Mouse (Mus musculus) myocyte (in vitro differentiated cells): Measurements from ENCODE around the gene Nfic. TPM values are rescaled to one million over a fixed set of nuclear protein-coding genes. Genes with fewer than 3 reads are reported as not detected.

Source experiments
- H3K27me3 ChIP-seq: one replicate; pipeline ENCODE4 v1.6.1; 2011; ENCODE audit not compliant: control insufficient read depth, insufficient read depth, insufficient read length
- H3K36me3 ChIP-seq: one replicate; pipeline ENCODE4 v1.6.1; 2011; ENCODE audit not compliant: control insufficient read depth, insufficient read depth
- H3K4me2 ChIP-seq: one replicate; pipeline ENCODE4 v1.6.1; 2011; ENCODE audit warnings: low read depth, control low read depth
- H3K4me3 ChIP-seq: one replicate; pipeline ENCODE4 v1.5.1; 2011; ENCODE audit warnings: mild to moderate bottlenecking, control low read depth, moderate library complexity
- H3K79me2 ChIP-seq: one replicate; pipeline ENCODE4 v1.6.1; 2011; ENCODE audit not compliant: control insufficient read depth, insufficient read depth
- H3ac ChIP-seq: one replicate; pipeline ENCODE4 v1.6.1; 2011; ENCODE audit not compliant: control insufficient read depth, insufficient read length
- CEBPB ChIP-seq: IDR thresholded peaks from 2 replicates; pipeline ENCODE4 v1.6.1; 2011; ENCODE audit warnings: mild to moderate bottlenecking, moderate library complexity; ENCODE audit not compliant: poor library complexity, insufficient read depth, severe bottlenecking
- E2F4 ChIP-seq: IDR thresholded peaks from one replicate; pipeline ENCODE4 v1.6.1; 2011; ENCODE audit warnings: mild to moderate bottlenecking, control low read depth, moderate library complexity; ENCODE audit not compliant: insufficient read depth
- MAX ChIP-seq: IDR thresholded peaks from one replicate; pipeline ENCODE4 v1.6.1; 2011; ENCODE audit warnings: low read depth, mild to moderate bottlenecking, control low read depth
- MYOD1 ChIP-seq, 3 experiments: IDR thresholded peaks; one replicate each; pipeline ENCODE4 v1.6.1; 2011; ENCODE audit warnings: control low read depth in 2 of 3, low read depth in 2 of 3, mild to moderate bottlenecking in 2 of 3, moderate library complexity in 1 of 3; ENCODE audit not compliant: insufficient read length in 2 of 3, control insufficient read depth in 1 of 3
- MYOG ChIP-seq, 3 experiments: IDR thresholded peaks; one replicate each; pipeline ENCODE4 v1.6.1; 2011; ENCODE audit warnings: control low read depth in 2 of 3, low read depth in 2 of 3, mild to moderate bottlenecking in 2 of 3; ENCODE audit not compliant: insufficient read length in 2 of 3, control insufficient read depth in 1 of 3, insufficient read depth in 1 of 3
- POLR2A ChIP-seq: IDR thresholded peaks from one replicate; pipeline ENCODE4 v1.6.1; 2011; ENCODE audit warnings: low read depth, mild to moderate bottlenecking, control low read depth, moderate library complexity; ENCODE audit not compliant: insufficient read length
- POLR2AphosphoS2 ChIP-seq: IDR thresholded peaks from one replicate; pipeline ENCODE4 v1.6.1; 2011; ENCODE audit warnings: low read depth, control low read depth; ENCODE audit not compliant: insufficient read length
- REST ChIP-seq: IDR thresholded peaks from one replicate; pipeline ENCODE4 v1.6.1; 2011; ENCODE audit warnings: mild to moderate bottlenecking, control low read depth, moderate library complexity; ENCODE audit not compliant: insufficient read depth, insufficient read length
- SRF ChIP-seq: IDR thresholded peaks from one replicate; pipeline ENCODE4 v1.6.1; 2011; ENCODE audit warnings: low read depth; ENCODE audit not compliant: control insufficient read depth, insufficient read length
- TCF12 ChIP-seq: IDR thresholded peaks from one replicate; pipeline ENCODE4 v1.6.1; 2011; ENCODE audit warnings: mild to moderate bottlenecking, control low read depth; ENCODE audit not compliant: poor library complexity, insufficient read depth, severe bottlenecking
- TCF3 ChIP-seq: IDR thresholded peaks from one replicate; pipeline ENCODE4 v1.6.1; 2011; ENCODE audit warnings: low read depth, control low read depth; ENCODE audit not compliant: insufficient read length
- USF1 ChIP-seq: IDR thresholded peaks from one replicate; pipeline ENCODE4 v1.6.1; 2011; ENCODE audit warnings: low read depth, mild to moderate bottlenecking, control low read depth, moderate library complexity
- polyA plus RNA-seq: library from polyadenylated mRNA; unstranded; fragments of >200 nt; fragmentation: generic; extraction: Trizol; gene quantifications from one replicate; pipeline ENCODE4 v1.2.1, GENCODE M21; 2012; ENCODE audit warnings: missing spikeins

Nfic gene
- polyA plus RNA-seq, 1 experiment, result 115 TPM

GRCm38 (mm10) chr10:81498316-81499249 is 43.1 kb upstream of the Nfic start:
- no peak for TF ChIP-seq SRF
- no peak for TF ChIP-seq USF1
- TF ChIP-seq E2F4, result no peak
- TF ChIP-seq CEBPB, result no peak
- TF ChIP-seq MYOG (IDR thresholded peaks at IDR 0.05; ENCODE audit: control insufficient read depth in 1 of 3, insufficient read depth in 1 of 3, insufficient read length in 2 of 3, low read depth in 2 of 3), result no peak
- TF ChIP-seq POLR2A, result no peak
- Histone ChIP-seq H3K4me3 (no peak overlapping the region), H3K36me3 (no peaks in the 10 kb centered on the region), H3K4me2 (no peak overlapping the region), H3K27me3 (no peaks in the 10 kb centered on the region), H3ac (no peak overlapping the region), H3K79me2 (peaks cover 21% of the 10 kb centered on the region)

DNA sequence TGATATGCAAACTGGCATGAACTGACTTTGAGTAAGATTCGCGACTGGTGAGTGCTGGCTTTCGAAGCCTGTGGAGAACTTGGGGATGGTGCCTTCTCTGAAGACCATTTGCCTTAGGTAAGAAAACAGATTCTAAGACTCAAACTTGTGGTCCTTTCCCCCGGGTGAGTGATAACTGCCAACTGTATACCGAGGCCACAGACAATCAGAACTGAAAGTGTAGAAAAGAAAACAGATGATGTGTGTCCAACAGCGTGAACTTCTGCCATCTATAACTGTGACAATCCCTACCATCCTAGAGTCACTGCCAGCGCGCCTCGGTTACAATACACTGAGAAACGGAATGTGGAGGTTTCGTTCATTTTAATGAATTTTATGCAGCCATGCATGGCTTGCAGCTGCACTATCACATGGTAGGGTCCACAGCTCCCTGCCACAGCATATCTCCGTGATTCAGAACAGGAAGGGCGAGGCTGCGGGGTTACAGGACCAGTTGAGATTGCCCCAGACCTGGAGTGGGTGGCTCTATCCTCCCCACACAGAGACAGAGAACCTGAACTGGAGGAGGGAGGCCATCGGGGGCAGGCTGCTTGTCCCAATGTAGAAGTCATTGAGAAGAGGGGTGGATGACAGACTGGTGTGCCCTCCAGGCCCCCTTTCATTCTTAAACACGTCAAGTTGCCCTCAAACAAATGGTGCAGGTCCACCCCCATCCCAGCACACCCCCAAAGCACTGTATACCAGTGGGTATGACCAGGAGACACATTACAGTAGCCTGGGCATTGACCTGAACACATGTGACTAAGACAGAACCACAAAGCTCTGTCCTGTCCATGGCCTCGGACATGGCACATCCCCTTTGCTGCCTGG is 42.2 kb upstream of the Nfic start:
- no peaks in the 10 kb centered on the region for H3K36me3 ChIP-seq
- peak overlapping the region; percentile 77 for H3K4me2 ChIP-seq
- no peaks in the 10 kb centered on the region for H3K27me3 ChIP-seq
- TF ChIP-seq USF1 (no peak), POLR2AphosphoS2 (no peak), E2F4 (no peak), MYOG (IDR thresholded peaks at IDR 0.05; ENCODE audit: control insufficient read depth in 1 of 3, insufficient read depth in 1 of 3, insufficient read length in 2 of 3, low read depth in 2 of 3) (no peak), SRF (no peak), CEBPB (no peak), MAX (no peak), MYOD1 (IDR thresholded peaks at IDR 0.05; ENCODE audit: control insufficient read depth in 1 of 3, insufficient read length in 2 of 3, low read depth in 2 of 3) (no peak), TCF12 (no peak), TCF3 (no peak), POLR2A (no peak), REST (no peak)
- peak overlapping the region; percentile 94 for H3K4me3 ChIP-seq
- no peak overlapping the region for H3ac ChIP-seq
- H3K79me2 ChIP-seq, result peaks cover 23% of the 10 kb centered on the region

DNA sequence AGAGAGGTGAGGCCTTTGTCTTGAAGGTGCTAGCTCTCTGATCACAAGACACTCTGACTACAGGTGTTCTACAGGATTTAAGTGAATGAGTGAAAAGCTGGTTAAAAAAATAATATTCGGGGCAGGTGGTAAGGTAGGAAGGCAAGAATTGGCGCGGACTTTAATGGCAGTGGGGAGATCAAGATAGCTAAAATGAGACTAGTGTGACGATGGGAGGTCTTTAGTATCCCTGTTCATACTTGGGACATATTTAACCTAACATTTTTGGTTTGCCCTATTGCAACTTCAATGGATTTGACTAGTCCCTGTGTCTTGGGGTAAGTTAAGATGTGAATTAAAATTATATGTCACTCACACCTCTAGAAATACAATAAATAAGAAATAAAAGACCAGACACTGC is 41.5 kb upstream of the Nfic start:
- Histone ChIP-seq H3ac (no peak overlapping the region), H3K27me3 (no peaks in the 10 kb centered on the region), H3K79me2 (peaks cover 23% of the 10 kb centered on the region), H3K4me3 (peak overlapping the region; percentile 94), H3K36me3 (peaks cover 6% of the 10 kb centered on the region), H3K4me2 (peak overlapping the region; percentile 77)
- TF ChIP-seq MYOD1 (IDR thresholded peaks at IDR 0.05; ENCODE audit: control insufficient read depth in 1 of 3, insufficient read length in 2 of 3, low read depth in 2 of 3) (no peak), TCF3 (no peak), MAX (no peak), POLR2AphosphoS2 (no peak), SRF (no peak), USF1 (no peak)

- Histone ChIP-seq H3K79me2 (peaks cover 23% of the 10 kb centered on the region), H3K36me3 (peaks cover 10% of the 10 kb centered on the region), H3K27me3 (no peaks in the 10 kb centered on the region), H3K4me3 (peak within 1 kb of the TSS; percentile 94), H3K4me2 (peak within 1 kb of the TSS; percentile 85), H3ac (peak within 1 kb of the TSS; percentile 95)
- no peak for TF ChIP-seq TCF12
- TF ChIP-seq E2F4, result peak; percentile 84
- no peak for TF ChIP-seq TCF3
- TF ChIP-seq MAX, result peak; percentile 93
- peak; percentile 98 for TF ChIP-seq POLR2A
- TF ChIP-seq POLR2AphosphoS2, result peak; percentile 95
- peak in 1 of 3 experiments; percentile 43 for TF ChIP-seq MYOG (IDR thresholded peaks at IDR 0.05; ENCODE audit: control insufficient read depth in 1 of 3, insufficient read depth in 1 of 3, insufficient read length in 2 of 3, low read depth in 2 of 3)
- TF ChIP-seq REST, result no peak
- TF ChIP-seq SRF, result peak; percentile 47
- TF ChIP-seq CEBPB, result no peak
- no peak for TF ChIP-seq USF1
- TF ChIP-seq MYOD1 (IDR thresholded peaks at IDR 0.05; ENCODE audit: control insufficient read depth in 1 of 3, insufficient read length in 2 of 3, low read depth in 2 of 3), result peak in 1 of 3 experiments; percentile 4
Observed at GRCm38 (mm10) chr10:81496264-81496901, 40.9 kb upstream of the Nfic start, which contains the start of gene Ncln. Ncln (minus strand) TSS chr10:81496392.
